Mouse (Mus musculus): ENCODE data around the gene Rpl26. TPM values are rescaled to one million over a fixed set of nuclear protein-coding genes. Genes with fewer than 3 reads are reported as not detected.

The Rpl26 gene
- 1,554 and 1,707 TPM in 2 replicates for polyA plus RNA-seq (2012; rRNA removed)

- Histone ChIP-seq H3K4me1 (ENCODE audit: control insufficient read depth, insufficient read depth, low read length) (no peaks in the 10 kb centered on the region), H3K4me3 (replicated peaks; ENCODE audit: insufficient read depth, low read depth, low read length) (peak within 1 kb of the TSS; percentile 88), H3K27ac (ENCODE audit: insufficient read depth, low read length) (peak within 1 kb of the TSS; percentile 41; the same call in 1 of the 2 replicates), H3K27me3 (ENCODE audit: control insufficient read depth, insufficient read depth, low read length) (no peaks in the 10 kb centered on the region)
- peak; percentile 86 for TF ChIP-seq POLR2A (IDR thresholded peaks at IDR 0.05; ENCODE audit: borderline replicate concordance, insufficient read depth, low read length)
- TF ChIP-seq CTCF (IDR thresholded peaks at IDR 0.05; ENCODE audit: borderline replicate concordance, insufficient read depth, low read depth, low read length), result peak; percentile 92
- DNase-seq, result peak; percentile 98 to 100
- WGBS, result under 1% methylated on average over 52 of the region's 52 CpGs
Measured at GRCm38 (mm10) chr11:68901351-68902046, at the start of gene Rpl26. TSS of gene Rpl26 (plus strand) at chr11:68901583.

- H3K4me3 ChIP-seq (replicated peaks; ENCODE audit: insufficient read depth, low read depth, low read length), result peak overlapping the region; percentile 62
- 2% methylated on average over 13 of the region's 13 CpGs for WGBS
- DNase-seq, result no peak
- peaks cover 7% of the 10 kb centered on the region; the same call in 1 of the 2 replicates for H3K4me1 ChIP-seq (ENCODE audit: control insufficient read depth, insufficient read depth, low read length)
- H3K27me3 ChIP-seq (ENCODE audit: control insufficient read depth, insufficient read depth, low read length), result no peaks in the 10 kb centered on the region
- peak overlapping the region; percentile 63 for H3K27ac ChIP-seq (ENCODE audit: insufficient read depth, low read length)
- TF ChIP-seq CTCF (IDR thresholded peaks at IDR 0.05; ENCODE audit: borderline replicate concordance, insufficient read depth, low read depth, low read length) (no peak), POLR2A (IDR thresholded peaks at IDR 0.05; ENCODE audit: borderline replicate concordance, insufficient read depth, low read length) (no peak)
Measured at GRCm38 (mm10) chr11:68851644-68852485, 49.5 kb upstream of the Rpl26 start.

GRCm38 (mm10) chr11:68852486-68852901 is 48.9 kb upstream of the Rpl26 start:
- DNase-seq, result peak in 1 of 2 experiments; percentile 74
- WGBS, result under 1% methylated on average over 36 of the region's 36 CpGs
- Histone ChIP-seq H3K27me3 (ENCODE audit: control insufficient read depth, insufficient read depth, low read length) (no peaks in the 10 kb centered on the region), H3K4me3 (replicated peaks; ENCODE audit: insufficient read depth, low read depth, low read length) (peak overlapping the region; percentile 62), H3K27ac (ENCODE audit: insufficient read depth, low read length) (peak overlapping the region; percentile 63), H3K4me1 (ENCODE audit: control insufficient read depth, insufficient read depth, low read length) (peaks cover 7% of the 10 kb centered on the region; the same call in 1 of the 2 replicates)
- TF ChIP-seq POLR2A (IDR thresholded peaks at IDR 0.05; ENCODE audit: borderline replicate concordance, insufficient read depth, low read length) (no peak), CTCF (IDR thresholded peaks at IDR 0.05; ENCODE audit: borderline replicate concordance, insufficient read depth, low read depth, low read length) (no peak)

- Histone ChIP-seq H3K4me3 (replicated peaks; ENCODE audit: insufficient read depth, low read depth, low read length) (peak overlapping the region; percentile 62), H3K27ac (ENCODE audit: insufficient read depth, low read length) (peak overlapping the region; percentile 63), H3K4me1 (ENCODE audit: control insufficient read depth, insufficient read depth, low read length) (peaks cover 7% of the 10 kb centered on the region; the same call in 1 of the 2 replicates), H3K27me3 (ENCODE audit: control insufficient read depth, insufficient read depth, low read length) (no peaks in the 10 kb centered on the region)
- DNase-seq, result peak; percentile 100
- TF ChIP-seq POLR2A (IDR thresholded peaks at IDR 0.05; ENCODE audit: borderline replicate concordance, insufficient read depth, low read length) (peak; percentile 97), CTCF (IDR thresholded peaks at IDR 0.05; ENCODE audit: borderline replicate concordance, insufficient read depth, low read depth, low read length) (no peak)
- WGBS, result under 1% methylated on average over 42 of the region's 42 CpGs
Measured at GRCm38 (mm10) chr11:68852932-68853409, 48.4 kb upstream of the Rpl26 start.

DNA sequence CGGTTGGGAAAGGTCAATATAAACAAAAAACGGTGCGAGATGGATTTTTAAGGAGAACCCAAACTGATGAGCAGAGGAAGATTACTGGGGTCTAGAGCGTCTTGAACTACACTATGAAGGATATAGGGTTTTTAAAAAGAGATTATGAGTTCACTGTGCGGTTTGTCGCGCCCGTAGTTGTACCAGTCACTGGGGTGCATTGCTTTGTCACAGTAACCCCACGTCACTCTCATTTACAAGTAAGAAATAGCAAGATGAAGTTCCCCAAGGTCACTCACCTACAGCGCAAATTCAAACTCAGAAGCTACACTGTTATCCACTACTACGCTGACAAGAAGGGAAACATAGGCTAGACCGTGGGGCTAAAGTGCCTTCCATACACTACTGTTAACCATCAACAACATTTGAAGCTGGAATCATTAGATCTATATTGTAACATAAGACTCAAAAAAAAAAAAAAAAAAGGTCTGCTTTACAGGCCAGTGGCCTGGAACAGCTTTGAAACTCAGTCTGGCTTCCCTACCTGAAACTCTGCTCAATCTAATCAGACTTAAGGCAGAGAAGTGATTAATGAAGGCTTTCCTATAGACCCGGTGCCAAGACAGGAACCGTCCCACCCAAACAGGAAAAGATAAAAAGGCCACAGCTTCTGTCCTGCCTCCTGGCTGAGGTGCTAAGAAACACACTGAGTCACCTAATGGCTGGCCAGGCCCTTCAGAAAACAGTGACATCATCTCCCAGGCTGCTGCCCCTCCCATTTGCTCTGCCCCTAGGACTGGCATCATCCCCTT is 47.6 kb upstream of the Rpl26 start:
- peak; percentile 29 to 33 for DNase-seq
- Histone ChIP-seq H3K27ac (ENCODE audit: insufficient read depth, low read length) (peak overlapping the region; percentile 13; the same call in 1 of the 2 replicates), H3K27me3 (ENCODE audit: control insufficient read depth, insufficient read depth, low read length) (no peaks in the 10 kb centered on the region), H3K4me1 (ENCODE audit: control insufficient read depth, insufficient read depth, low read length) (peaks cover 7% of the 10 kb centered on the region; the same call in 1 of the 2 replicates), H3K4me3 (replicated peaks; ENCODE audit: insufficient read depth, low read depth, low read length) (peak overlapping the region; percentile 56)
- WGBS, result 39% methylated on average over 14 of the region's 14 CpGs
- TF ChIP-seq CTCF (IDR thresholded peaks at IDR 0.05; ENCODE audit: borderline replicate concordance, insufficient read depth, low read depth, low read length), result no peak
- TF ChIP-seq POLR2A (IDR thresholded peaks at IDR 0.05; ENCODE audit: borderline replicate concordance, insufficient read depth, low read length), result no peak

DNA sequence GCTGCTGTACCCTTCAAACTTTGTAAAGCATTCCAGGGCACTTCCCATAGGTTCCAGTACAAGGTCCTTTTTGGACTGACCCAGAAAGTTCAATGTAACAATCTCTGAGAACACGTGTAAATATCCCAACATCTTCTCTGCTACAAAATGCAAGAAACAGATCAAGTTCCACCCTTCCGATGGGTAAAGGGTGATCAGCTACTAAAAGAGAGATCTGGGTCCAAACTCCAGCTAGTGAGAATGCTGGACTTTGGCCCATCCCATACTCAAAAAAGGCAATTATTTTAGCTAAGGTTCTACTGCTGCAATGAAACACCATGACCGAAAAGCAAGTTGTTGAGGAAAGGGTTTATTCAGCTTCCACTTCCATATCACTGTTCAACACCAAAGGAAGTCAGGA is 46.8 kb upstream of the Rpl26 start:
- Histone ChIP-seq H3K27ac (ENCODE audit: insufficient read depth, low read length) (no peak overlapping the region), H3K4me1 (ENCODE audit: control insufficient read depth, insufficient read depth, low read length) (peaks cover 7% of the 10 kb centered on the region; the same call in 1 of the 2 replicates), H3K27me3 (ENCODE audit: control insufficient read depth, insufficient read depth, low read length) (no peaks in the 10 kb centered on the region), H3K4me3 (replicated peaks; ENCODE audit: insufficient read depth, low read depth, low read length) (no peak overlapping the region)
- 92% methylated on average over 3 of the region's 3 CpGs for WGBS
- no peak for DNase-seq
- TF ChIP-seq CTCF (IDR thresholded peaks at IDR 0.05; ENCODE audit: borderline replicate concordance, insufficient read depth, low read depth, low read length) (no peak), POLR2A (IDR thresholded peaks at IDR 0.05; ENCODE audit: borderline replicate concordance, insufficient read depth, low read length) (no peak)

DNA sequence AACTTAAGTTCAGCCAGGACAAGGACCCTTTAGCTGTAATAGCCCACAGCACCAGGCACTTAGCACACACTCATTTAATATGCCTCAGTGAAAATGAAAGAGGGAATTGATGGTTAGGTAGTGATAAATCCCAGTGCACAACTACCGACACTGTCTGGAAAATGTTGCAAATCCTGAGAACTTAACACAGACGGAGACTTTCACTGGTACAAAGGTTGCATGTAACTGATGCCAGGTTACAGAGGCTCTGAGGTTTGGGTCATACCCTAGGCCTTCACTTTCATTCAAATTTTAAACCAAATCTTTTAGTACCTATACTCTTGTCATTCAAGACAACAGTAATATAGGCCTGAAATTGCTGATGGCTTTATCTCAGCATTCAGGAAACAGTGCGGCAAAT is 44.1 kb upstream of the Rpl26 start:
- 94% methylated on average over 3 of the region's 3 CpGs for WGBS
- no peaks in the 10 kb centered on the region for H3K27me3 ChIP-seq (ENCODE audit: control insufficient read depth, insufficient read depth, low read length)
- no peak for DNase-seq
- H3K27ac ChIP-seq (ENCODE audit: insufficient read depth, low read length), result no peak overlapping the region
- H3K4me3 ChIP-seq (replicated peaks; ENCODE audit: insufficient read depth, low read depth, low read length), result no peak overlapping the region
- TF ChIP-seq CTCF (IDR thresholded peaks at IDR 0.05; ENCODE audit: borderline replicate concordance, insufficient read depth, low read depth, low read length) (no peak), POLR2A (IDR thresholded peaks at IDR 0.05; ENCODE audit: borderline replicate concordance, insufficient read depth, low read length) (no peak)
- H3K4me1 ChIP-seq (ENCODE audit: control insufficient read depth, insufficient read depth, low read length), result no peaks in the 10 kb centered on the region; the same call in 1 of the 2 replicates
